Mouse (Mus musculus): ENCODE measurements at regions not wholly inside any gene's neighbourhood (a gene's known extent, or its start where the extent isn't known, plus 50 kb on each side); places are given as distances from the start of the nearest gene placed in this dataset.
A peak's percentile ranks its signal among the peaks of the same experiment; 100 is the strongest.
"Not testable (repeated sequence)": the region's sequence is repeated elsewhere in the genome, so short reads cannot be mapped to it uniquely, and the experiment has no call there.

GRCm38 (mm10) chr1:168675741-168676140, 243.7 kb upstream of the Pbx1 start:
- DNase-seq: no peak

DNA sequence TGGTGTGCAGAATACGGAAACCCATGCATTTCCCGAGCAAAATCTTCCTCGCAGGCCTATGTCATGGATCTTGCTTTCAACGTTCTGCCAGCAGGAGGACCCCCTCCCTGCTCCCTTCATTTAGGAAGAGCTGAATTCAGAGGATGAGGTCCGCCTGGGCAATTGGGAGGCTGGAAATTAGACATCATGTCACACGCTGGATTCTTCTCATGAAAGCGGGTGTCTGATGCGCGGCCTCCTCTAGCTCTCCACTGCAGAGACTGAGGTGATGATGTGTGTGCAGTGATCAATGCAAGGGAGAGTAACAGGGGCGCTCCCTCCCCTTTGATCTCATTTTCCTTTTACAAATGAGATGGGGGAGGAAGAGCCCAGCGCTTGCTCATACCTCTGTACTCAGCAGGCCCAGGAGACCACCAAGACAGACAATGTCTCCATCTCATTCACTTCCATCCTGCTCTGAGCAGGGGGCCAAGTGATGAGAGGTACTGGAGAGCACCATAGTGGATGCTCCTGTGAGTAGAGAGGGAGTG, 230.8 kb upstream of the Pbx1 start:
- peak; percentile 45 for DNase-seq

GRCm38 (mm10) chr1:168660956-168661355, 228.9 kb upstream of the Pbx1 start:
- no peak for DNase-seq

GRCm38 (mm10) chr1:168659578-168659977, 227.5 kb upstream of the Pbx1 start:
- DNase-seq: no peak

DNA sequence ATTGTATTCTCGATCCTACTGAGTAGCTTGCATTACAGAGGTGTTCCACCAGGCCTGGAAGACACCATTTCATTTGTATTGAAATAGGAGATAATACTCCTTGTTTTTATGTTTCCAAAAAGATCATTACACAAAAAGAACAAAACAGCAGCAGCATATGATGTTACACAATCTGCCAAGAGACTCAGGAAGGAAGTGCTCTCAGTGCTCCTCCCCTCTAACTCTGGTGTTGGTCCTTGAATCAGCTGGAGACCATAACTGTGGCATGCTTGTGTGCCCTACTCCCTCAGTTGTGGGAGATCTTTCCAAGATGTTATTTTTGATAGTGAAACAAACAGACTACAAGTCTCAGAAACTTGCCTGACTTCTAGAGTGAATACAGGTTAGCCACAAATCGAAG, 200.8 kb upstream of the Pbx1 start:
- no peak for DNase-seq

DNA sequence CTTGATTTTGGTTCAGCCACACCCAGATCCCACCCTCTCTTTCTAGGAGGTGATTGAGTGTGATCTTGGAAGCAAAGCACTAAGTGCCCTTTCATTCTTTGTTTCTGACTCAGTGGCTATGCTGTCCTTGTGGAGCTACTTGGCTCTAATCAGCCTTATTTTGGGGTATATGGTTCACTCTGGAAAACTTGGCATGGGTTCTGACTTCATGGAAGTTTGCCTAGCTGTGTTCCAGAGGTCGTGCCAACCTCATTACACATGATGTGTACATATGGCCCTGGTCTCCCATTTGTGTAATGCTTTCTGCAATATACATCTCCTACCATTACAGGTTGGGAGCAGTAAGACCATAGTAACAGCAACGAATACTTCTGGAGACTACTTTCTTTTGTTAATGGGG, 199.9 kb upstream of the Pbx1 start:
- no peak for DNase-seq

DNA sequence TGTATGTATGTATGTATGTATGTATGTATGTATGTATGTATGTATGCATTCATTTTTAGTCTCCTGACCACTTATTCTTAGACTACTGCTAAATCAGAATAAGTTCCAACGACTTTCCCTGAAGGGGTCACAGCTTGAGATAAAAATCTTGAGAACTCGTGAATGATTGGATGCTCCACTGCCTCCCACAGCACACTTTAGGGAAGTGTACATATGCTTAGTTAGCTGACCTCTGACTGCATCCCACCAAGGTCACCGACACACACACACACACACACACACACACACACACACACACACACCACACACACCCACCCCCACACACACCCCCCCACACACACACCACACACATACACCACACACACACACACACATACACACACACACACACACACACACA, 169.9 kb upstream of the Pbx1 start:
- not testable (repeated sequence) for DNase-seq

DNA sequence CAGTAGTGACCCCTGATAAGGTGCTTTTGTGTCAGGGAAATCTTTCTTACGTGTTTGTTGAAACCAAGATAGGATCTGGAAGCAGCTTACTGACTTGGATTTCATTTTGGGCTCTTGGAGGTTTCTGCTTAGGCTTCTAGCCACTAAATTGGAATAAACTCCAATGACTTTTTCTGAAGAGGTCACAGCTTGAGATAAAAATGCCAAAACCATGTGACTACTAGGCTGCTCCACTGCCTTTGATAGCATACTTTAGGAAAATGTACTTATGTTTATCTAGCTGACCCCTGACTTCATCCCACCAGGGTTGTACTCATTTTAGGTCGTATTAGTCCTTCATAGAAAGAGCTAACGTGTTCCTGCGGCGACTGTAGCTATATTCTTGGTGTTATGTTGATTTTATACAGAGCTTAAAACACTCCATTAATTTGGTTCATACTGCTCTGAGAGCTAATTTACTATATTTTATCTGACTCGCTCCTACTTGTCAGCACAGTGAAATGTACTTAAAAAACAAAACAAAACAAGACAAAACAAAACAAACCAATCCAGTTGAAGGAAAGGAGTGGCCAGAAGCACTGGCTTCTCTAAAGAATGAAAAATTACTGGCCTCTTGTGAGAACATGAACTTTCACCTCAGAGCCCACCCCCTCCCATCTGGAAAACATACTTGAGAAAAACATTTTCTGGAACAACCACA, 168.5 kb upstream of the Pbx1 start:
- no peak for DNase-seq

GRCm38 (mm10) chr1:168598191-168598667, 166.2 kb upstream of the Pbx1 start:
- DNase-seq: peak; percentile 50

GRCm38 (mm10) chr1:168597495-168597894, 165.4 kb upstream of the Pbx1 start:
- DNase-seq: peak; percentile 7

- no peak for DNase-seq
Observed at GRCm38 (mm10) chr1:168584137-168584536, 152.1 kb upstream of the Pbx1 start.

DNA sequence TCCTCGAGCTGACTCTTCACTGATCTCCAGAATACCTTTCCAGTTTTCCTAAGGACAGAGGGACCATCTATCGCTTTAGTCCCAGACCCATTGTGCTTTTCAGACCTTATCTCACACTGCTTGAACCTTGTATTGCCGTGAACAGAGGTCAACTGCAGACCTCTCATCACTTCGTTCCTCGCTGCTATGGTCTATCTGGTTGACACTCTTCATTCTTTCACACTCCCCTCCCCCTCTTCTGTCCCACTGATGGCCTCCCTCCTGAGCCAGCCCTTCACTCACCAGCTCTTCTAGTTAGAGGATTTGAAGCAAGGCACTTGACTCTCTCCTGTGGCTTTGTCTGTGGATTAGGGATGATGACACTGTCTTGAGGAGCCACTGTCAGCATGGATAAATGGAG, 150.4 kb upstream of the Pbx1 start:
- DNase-seq: no peak

DNA sequence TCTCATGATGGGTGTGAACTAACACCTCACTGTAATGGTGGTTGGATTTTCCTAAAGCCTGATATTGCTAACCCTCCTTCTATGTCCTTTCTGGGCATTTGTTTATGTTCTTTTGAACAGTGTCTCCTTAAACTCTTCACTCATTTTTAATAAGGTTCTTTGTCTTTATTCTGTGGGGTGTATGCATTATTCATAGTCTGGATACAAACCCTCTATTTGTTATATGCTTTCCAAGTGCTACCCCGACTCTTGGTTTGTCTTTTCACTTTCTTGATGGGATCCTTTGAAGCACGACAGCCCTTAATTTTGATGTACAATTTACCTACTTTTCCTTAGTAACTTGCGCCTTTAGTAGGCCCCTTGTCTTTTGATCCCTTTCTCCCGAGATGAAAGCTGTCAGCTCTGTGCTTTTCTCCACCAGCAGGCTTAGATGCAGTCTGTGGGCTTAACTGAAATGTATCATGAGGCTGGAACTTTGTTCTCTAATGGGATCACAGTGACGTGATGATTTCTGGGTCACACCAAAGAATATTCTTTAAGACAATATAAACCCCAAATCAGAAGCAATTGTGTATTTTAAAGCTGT, 138.0 kb upstream of the Pbx1 start:
- no peak for DNase-seq

DNA sequence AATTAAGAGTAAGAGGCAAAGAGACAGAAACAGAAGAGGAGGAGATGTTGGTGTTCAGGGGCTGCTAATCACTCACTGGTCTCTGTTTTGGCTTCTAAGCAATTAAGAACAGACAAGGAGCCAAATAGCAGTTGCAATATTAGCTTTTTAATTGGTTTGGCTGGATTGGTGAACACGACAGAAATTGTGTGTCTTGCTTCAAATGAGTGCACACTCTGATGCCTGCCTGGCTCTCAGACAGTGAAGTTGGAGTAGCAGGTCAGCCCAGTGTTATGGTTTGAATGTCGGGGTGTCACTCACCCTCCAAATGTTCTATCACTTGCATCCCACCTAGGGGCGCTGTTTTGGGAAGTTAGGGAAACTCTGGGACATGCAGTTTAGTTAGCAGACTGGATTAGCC, 120.3 kb upstream of the Pbx1 start:
- DNase-seq: no peak

DNA sequence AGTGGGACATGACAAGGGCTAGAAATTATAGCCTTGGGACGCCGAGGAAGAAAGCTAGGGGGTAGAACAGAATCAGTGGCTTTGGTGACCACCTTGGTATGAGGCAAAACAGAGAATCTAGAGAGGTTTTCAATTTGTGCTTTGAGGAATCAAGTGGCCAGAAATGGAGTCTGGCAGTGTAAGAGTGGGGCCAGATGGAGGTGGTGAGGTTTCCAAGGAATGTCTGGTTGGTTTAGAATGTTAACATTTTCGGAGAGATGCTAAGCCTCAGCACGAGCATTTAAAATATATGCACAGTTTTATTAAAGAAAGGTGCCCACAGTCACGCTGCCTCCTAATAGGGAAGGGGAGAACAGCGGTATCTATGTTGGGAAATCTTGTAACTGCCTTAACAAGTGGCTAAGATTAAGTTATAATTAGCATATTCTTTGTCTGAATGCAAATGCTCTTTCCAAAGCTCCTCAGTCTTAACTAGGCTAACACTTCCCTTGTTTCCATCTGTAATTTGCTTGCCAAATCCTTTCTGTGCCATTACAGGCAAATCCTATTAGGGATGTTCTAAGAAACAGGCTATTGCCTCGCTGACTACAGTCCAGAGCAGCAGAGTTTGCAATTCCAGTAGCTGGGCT, 117.9 kb upstream of the Pbx1 start:
- no peak for DNase-seq

DNA sequence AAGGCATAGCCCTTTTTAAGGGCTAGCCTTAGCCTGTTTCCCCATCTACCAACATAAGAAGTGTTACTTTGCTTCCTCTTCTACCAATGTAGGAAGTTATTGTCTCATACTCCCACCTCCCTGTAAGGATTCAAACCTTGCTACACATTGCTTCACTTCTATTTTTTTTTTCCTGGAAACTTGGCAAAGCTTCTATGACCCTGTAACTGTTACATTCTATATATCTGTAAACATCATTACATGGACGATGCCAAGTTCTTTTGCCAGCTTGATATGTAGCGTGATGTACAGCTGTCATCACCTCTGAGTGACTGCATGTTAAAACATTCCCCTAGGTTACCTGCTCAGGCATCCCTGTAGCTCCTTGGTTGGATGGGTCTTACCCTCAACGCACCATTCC, 114.1 kb upstream of the Pbx1 start:
- no peak for DNase-seq

- DNase-seq: no peak
Observed at GRCm38 (mm10) chr1:168545072-168545780, 113.2 kb upstream of the Pbx1 start.

GRCm38 (mm10) chr1:168541231-168541630, 109.2 kb upstream of the Pbx1 start:
- DNase-seq: no peak

GRCm38 (mm10) chr1:168518087-168518486, 86.0 kb upstream of the Pbx1 start:
- no peak for DNase-seq

DNA sequence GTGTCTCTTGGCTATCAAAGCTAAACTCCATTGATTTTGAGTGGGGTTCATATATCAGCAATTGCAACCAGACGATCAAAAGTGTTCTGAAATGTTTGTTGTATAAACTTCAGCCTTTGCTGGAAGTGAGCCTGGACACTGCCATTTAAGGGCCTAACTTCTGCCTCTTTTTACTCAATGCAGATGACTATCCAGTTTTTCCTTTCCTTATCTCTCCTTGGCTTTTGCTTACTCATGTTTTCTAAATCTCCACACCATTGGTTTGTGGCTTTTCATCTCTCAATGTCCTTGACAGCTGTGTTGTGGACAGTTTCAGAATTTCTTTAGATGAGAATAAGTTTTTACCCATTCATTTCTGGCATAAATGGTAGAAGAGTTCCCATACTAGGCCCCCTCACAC, 74.3 kb upstream of the Pbx1 start:
- DNase-seq: no peak

- DNase-seq: no peak
Observed at GRCm38 (mm10) chr1:168504773-168505172, 72.7 kb upstream of the Pbx1 start.

DNA sequence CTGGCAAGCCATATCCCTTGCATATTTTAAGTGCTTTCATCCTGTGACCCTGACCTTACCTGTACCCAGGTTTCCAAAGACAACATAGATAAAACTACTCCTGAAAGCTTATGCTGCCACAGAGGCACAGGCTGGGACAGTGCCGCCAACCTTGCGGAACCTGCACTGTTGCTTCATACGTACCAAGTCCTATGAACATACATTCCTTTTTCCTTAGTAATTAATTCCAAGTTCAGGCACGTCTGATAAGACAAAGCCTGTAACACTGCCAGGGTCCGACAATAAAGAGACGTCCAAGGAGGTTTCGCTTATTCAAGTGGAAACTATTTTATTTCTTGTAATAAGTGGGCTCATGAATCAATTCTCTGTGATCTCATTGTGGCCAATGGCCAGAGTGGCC, 70.2 kb upstream of the Pbx1 start:
- peak; percentile 19 for DNase-seq

DNA sequence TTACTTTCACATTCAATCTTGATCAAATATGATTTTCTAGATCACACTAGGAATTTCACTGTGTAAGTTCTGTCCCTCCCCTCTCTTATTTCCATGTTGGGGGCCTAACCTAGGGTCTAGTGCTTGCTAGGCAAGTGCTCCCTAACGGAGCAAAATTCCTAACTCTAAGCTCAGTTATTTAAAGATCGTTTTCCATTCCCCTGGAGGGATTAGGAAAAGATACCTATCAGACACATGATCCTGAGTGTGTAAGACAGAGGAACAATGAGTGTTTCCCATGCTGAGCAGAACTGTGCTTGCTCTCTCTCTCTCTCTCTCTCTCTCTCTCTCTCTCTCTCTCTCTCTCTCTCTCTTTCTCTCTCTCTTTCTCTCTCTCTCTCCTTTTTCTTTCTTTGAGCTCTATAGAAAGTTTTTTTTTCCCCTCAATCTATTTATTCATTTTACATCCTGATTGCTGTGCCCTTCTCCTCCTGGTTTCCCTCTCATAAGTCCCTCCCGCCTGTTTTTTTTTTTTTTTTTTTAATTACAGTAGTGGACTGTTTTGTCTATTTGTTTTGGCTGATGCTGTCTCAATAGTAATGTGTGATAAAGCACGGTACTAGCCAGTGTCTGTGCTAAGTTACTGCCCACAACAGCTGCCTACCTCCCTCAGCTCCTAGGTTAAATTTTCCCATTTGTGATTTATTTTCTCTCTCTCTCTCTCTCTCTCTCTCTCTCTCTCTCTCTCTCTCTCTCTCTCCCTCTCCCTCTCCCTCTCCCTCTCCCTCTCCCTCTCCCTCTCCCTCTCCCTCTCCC, 69.5 kb upstream of the Pbx1 start:
- no peak for DNase-seq

Measured in embryo, embryonic 11 days (tissue).